Mouse (Mus musculus): ENCODE measurements around the gene Pld6. TPM values are rescaled to one million over a fixed set of nuclear protein-coding genes. Genes with fewer than 3 reads are reported as not detected.

Gene Pld6
- polyA plus RNA-seq, 1 experiment from 2014 or later: 6.7 TPM

DNA sequence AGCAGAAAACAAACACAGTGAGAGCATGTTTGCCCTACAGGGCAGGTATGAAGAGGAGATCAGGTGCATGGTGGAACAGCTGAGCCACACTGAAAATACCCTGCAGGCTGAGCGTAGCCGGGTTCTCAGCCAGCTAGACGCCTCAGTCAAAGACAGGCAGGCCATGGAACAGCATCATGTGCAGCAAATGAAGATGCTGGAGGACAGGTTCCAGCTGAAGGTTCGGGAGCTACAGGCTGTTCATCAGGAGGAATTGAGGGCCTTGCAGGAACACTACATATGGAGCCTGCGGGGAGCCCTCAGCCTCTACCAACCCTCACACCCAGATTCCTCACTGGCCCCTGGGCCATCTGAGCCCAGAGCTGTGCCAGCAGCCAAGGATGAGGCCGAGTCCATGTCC, 26.6 kb downstream of the Pld6 start:
- H3K4me1 ChIP-seq (replicated peaks; ENCODE audit: control insufficient read depth, insufficient read depth, low read length): no peaks in the 10 kb centered on the region
- H3K36me3 ChIP-seq (ENCODE audit: control insufficient read depth, insufficient read depth): peaks cover 41% of the 10 kb centered on the region
- H3K9me3 ChIP-seq (ENCODE audit: control insufficient read depth, low read length): no peaks in the 10 kb centered on the region
- 98% methylated on average over 6 of the region's 6 CpGs for whole genome bisulfite sequencing
- no peaks in the 10 kb centered on the region for H3K27me3 ChIP-seq (replicated peaks; ENCODE audit: control insufficient read depth, insufficient read depth, low read length)
- no peak overlapping the region for H3K9ac ChIP-seq (replicated peaks; ENCODE audit: low read depth, low read length)
- no peak overlapping the region for H3K4me3 ChIP-seq (replicated peaks; ENCODE audit: low read length)
- no peak for ATAC-seq
- no peak overlapping the region for H3K27ac ChIP-seq (ENCODE audit: low read length)
- H3K4me2 ChIP-seq (ENCODE audit: low read length): no peak overlapping the region

DNA sequence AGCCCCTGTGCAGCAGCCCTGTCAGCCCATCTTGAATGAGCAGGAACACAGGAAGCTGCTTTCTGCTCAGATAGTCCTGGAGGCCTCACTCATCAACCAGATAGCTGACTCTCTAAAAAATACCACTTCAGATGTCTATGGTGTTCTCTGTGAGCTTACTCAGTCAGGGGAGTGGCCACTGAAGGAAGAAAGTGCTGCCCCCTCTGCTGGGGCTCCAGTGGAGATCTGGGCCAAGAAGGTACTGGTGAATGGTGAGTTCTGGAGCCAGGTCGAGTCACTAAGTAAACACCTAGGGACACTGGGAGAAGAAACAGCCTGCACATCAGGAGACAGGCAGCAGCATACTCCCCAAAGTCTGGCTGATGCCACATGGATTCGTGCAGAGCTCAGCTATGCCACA, 27.8 kb downstream of the Pld6 start:
- peaks cover 47% of the 10 kb centered on the region for H3K36me3 ChIP-seq (ENCODE audit: control insufficient read depth, insufficient read depth)
- no peak overlapping the region for H3K4me2 ChIP-seq (ENCODE audit: low read length)
- WGBS: 89% methylated on average over 2 of the region's 2 CpGs
- no peaks in the 10 kb centered on the region for H3K9me3 ChIP-seq (ENCODE audit: control insufficient read depth, low read length)
- no peaks in the 10 kb centered on the region for H3K27me3 ChIP-seq (replicated peaks; ENCODE audit: control insufficient read depth, insufficient read depth, low read length)
- H3K27ac ChIP-seq (ENCODE audit: low read length): no peak overlapping the region
- H3K9ac ChIP-seq (replicated peaks; ENCODE audit: low read depth, low read length): no peak overlapping the region
- no peaks in the 10 kb centered on the region for H3K4me1 ChIP-seq (replicated peaks; ENCODE audit: control insufficient read depth, insufficient read depth, low read length)
- H3K4me3 ChIP-seq (replicated peaks; ENCODE audit: low read length): no peak overlapping the region
- ATAC-seq: no peak

DNA sequence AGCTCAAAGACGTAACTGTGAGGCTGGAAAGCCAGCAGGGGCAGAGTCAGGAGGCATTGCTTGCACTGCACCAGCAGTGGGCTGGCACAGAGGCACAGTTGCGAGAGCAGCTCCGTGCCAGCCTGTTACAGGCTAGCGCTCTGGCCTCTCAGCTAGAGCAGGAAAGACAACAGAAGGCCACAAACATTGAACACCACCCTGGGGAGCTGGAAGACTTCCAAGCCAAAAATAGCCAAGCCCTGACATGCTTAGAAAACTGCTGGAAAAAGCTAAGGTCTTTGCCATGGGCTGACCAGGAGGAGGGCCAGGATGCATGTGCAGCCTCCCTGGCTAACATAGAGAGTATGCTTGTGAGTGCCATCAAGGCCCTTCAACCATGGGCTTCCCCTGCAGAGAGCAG, 28.3 kb downstream of the Pld6 start:
- Histone ChIP-seq H3K27me3 (replicated peaks; ENCODE audit: control insufficient read depth, insufficient read depth, low read length) (no peaks in the 10 kb centered on the region), H3K36me3 (ENCODE audit: control insufficient read depth, insufficient read depth) (peaks cover 42% of the 10 kb centered on the region), H3K4me1 (replicated peaks; ENCODE audit: control insufficient read depth, insufficient read depth, low read length) (no peaks in the 10 kb centered on the region), H3K9me3 (ENCODE audit: control insufficient read depth, low read length) (no peaks in the 10 kb centered on the region), H3K4me3 (replicated peaks; ENCODE audit: low read length) (no peak overlapping the region), H3K9ac (replicated peaks; ENCODE audit: low read depth, low read length) (no peak overlapping the region), H3K27ac (ENCODE audit: low read length) (no peak overlapping the region), H3K4me2 (ENCODE audit: low read length) (no peak overlapping the region)
- WGBS: 50% methylated on average over 4 of the region's 4 CpGs
- ATAC-seq: no peak; the same call in 1 of the 2 replicates

DNA sequence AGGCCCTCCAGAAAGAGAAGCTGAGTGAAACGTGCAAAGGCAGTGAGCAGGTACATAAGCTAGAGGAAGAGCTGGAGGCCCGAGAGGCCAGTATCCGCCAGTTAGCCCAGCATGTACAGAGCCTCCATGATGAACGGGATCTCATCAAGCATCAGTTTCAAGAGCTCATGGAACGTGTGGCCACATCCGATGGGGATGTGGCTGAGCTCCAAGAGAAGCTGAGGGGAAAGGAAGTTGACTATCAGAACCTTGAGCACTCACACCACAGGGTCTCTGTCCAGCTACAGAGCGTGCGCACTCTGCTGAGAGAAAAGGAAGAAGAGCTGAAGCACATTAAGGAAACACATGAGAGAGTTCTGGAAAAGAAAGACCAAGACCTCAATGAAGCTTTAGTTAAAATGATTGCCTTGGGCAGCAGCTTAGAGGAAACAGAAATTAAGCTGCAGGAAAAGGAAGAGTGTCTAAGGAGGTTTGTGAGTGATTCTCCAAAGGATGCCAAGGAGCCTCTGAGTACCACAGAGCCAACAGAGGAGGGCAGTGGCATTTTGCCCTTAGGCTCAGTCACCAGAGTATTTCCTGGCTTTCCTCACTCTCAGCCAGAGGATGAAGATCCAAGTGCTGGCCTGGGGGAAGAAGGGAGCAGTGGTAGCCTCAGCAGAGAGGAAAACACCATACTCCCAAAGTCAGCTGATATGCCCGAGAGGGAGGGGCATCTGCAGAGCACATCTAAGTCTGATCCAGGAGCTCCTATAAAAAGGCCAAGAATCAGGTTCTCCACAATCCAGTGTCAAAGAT, 29.1 kb downstream of the Pld6 start:
- Histone ChIP-seq H3K27ac (ENCODE audit: low read length) (no peak overlapping the region), H3K36me3 (ENCODE audit: control insufficient read depth, insufficient read depth) (peaks cover 44% of the 10 kb centered on the region)
- ATAC-seq: no peak

DNA sequence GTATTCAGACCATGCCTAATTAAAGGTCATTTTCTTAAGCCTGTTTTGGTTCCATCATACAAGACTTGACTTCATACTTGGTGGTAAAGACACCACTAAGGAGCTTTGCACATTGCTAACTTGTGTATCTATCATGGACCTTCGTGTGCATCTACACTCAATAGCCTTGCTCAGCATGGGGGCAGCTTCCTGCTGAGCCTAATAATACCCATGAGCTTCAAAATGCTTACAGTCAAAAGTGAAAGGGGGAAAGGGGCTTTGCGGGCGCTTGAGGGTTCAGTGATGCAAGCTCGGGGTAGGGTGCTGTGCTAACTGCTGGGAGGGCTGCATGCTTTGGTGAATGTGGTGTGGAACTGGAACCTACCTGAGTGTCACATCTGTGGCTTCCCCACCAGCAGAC, 31.1 kb downstream of the Pld6 start:
- WGBS: 57% methylated on average over 4 of the region's 4 CpGs
- no peak overlapping the region for H3K27ac ChIP-seq (ENCODE audit: low read length)
- no peak overlapping the region for H3K4me2 ChIP-seq (ENCODE audit: low read length)
- no peaks in the 10 kb centered on the region for H3K27me3 ChIP-seq (replicated peaks; ENCODE audit: control insufficient read depth, insufficient read depth, low read length)
- peaks cover 51% of the 10 kb centered on the region for H3K36me3 ChIP-seq (ENCODE audit: control insufficient read depth, insufficient read depth)
- no peak overlapping the region for H3K4me3 ChIP-seq (replicated peaks; ENCODE audit: low read length)
- ATAC-seq: no peak
- H3K9me3 ChIP-seq (ENCODE audit: control insufficient read depth, low read length): no peaks in the 10 kb centered on the region
- H3K9ac ChIP-seq (replicated peaks; ENCODE audit: low read depth, low read length): no peak overlapping the region
- no peaks in the 10 kb centered on the region for H3K4me1 ChIP-seq (replicated peaks; ENCODE audit: control insufficient read depth, insufficient read depth, low read length)

More for the DNA sequence above, 29.1 kb downstream of the Pld6 start:
- H3K4me1 ChIP-seq (replicated peaks; ENCODE audit: control insufficient read depth, insufficient read depth, low read length): no peaks in the 10 kb centered on the region
- no peak overlapping the region for H3K9ac ChIP-seq (replicated peaks; ENCODE audit: low read depth, low read length)
- no peak overlapping the region for H3K4me2 ChIP-seq (ENCODE audit: low read length)
- no peaks in the 10 kb centered on the region for H3K9me3 ChIP-seq (ENCODE audit: control insufficient read depth, low read length)
- H3K27me3 ChIP-seq (replicated peaks; ENCODE audit: control insufficient read depth, insufficient read depth, low read length): no peaks in the 10 kb centered on the region
- H3K4me3 ChIP-seq (replicated peaks; ENCODE audit: low read length): no peak overlapping the region
- 90% methylated on average over 9 of the region's 9 CpGs for WGBS

GRCm38 (mm10) chr11:59754504-59754903, 32.9 kb downstream of the Pld6 start:
- peaks cover 44% of the 10 kb centered on the region for H3K36me3 ChIP-seq (ENCODE audit: control insufficient read depth, insufficient read depth)
- no peaks in the 10 kb centered on the region for H3K27me3 ChIP-seq (replicated peaks; ENCODE audit: control insufficient read depth, insufficient read depth, low read length)
- 97% methylated on average over 6 of the region's 6 CpGs for WGBS
- H3K4me1 ChIP-seq (replicated peaks; ENCODE audit: control insufficient read depth, insufficient read depth, low read length): no peaks in the 10 kb centered on the region
- no peak overlapping the region for H3K9ac ChIP-seq (replicated peaks; ENCODE audit: low read depth, low read length)
- H3K4me3 ChIP-seq (replicated peaks; ENCODE audit: low read length): no peak overlapping the region
- H3K4me2 ChIP-seq (ENCODE audit: low read length): no peak overlapping the region
- ATAC-seq: no peak
- H3K9me3 ChIP-seq (ENCODE audit: control insufficient read depth, low read length): no peaks in the 10 kb centered on the region
- H3K27ac ChIP-seq (ENCODE audit: low read length): no peak overlapping the region

- H3K4me3 ChIP-seq (replicated peaks; ENCODE audit: low read length): no peak overlapping the region
- H3K27me3 ChIP-seq (replicated peaks; ENCODE audit: control insufficient read depth, insufficient read depth, low read length): no peaks in the 10 kb centered on the region
- 93% methylated on average over 3 of the region's 3 CpGs for WGBS
- no peaks in the 10 kb centered on the region for H3K4me1 ChIP-seq (replicated peaks; ENCODE audit: control insufficient read depth, insufficient read depth, low read length)
- no peak overlapping the region for H3K4me2 ChIP-seq (ENCODE audit: low read length)
- no peaks in the 10 kb centered on the region for H3K9me3 ChIP-seq (ENCODE audit: control insufficient read depth, low read length)
- peaks cover 34% of the 10 kb centered on the region for H3K36me3 ChIP-seq (ENCODE audit: control insufficient read depth, insufficient read depth)
- H3K27ac ChIP-seq (ENCODE audit: low read length): no peak overlapping the region
- ATAC-seq: no peak
- H3K9ac ChIP-seq (replicated peaks; ENCODE audit: low read depth, low read length): no peak overlapping the region
Measured at GRCm38 (mm10) chr11:59749050-59749449, 38.4 kb downstream of the Pld6 start.

GRCm38 (mm10) chr11:59746614-59747013, 40.8 kb downstream of the Pld6 start:
- no peak for ATAC-seq
- H3K4me2 ChIP-seq (ENCODE audit: low read length): no peak overlapping the region
- no peaks in the 10 kb centered on the region for H3K4me1 ChIP-seq (replicated peaks; ENCODE audit: control insufficient read depth, insufficient read depth, low read length)
- H3K36me3 ChIP-seq (ENCODE audit: control insufficient read depth, insufficient read depth): peaks cover 36% of the 10 kb centered on the region
- H3K27ac ChIP-seq (ENCODE audit: low read length): no peak overlapping the region
- 77% methylated on average over 2 of the region's 2 CpGs for WGBS
- no peak overlapping the region for H3K9ac ChIP-seq (replicated peaks; ENCODE audit: low read depth, low read length)
- H3K27me3 ChIP-seq (replicated peaks; ENCODE audit: control insufficient read depth, insufficient read depth, low read length): no peaks in the 10 kb centered on the region
- no peaks in the 10 kb centered on the region for H3K9me3 ChIP-seq (ENCODE audit: control insufficient read depth, low read length)
- no peak overlapping the region for H3K4me3 ChIP-seq (replicated peaks; ENCODE audit: low read length)

DNA sequence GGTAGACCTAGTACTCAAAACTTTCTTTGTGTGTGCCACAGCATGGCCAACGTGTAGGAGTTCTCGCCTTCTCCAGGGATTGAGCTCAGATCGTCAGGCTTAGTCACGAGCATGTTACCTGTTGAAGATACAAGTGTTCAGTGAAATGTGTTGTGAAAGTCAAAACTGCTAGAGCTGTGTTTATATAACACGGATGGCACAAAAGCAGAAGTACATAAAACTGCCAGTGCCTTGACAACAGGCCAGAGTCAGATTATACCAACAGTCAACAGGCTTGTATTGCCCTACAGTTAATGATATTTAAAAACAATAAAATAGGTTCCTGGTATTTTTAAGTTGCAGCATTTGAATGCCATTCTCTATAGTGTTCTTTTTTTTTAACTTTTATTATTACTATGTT, 41.6 kb downstream of the Pld6 start:
- Histone ChIP-seq H3K4me2 (ENCODE audit: low read length) (no peak overlapping the region), H3K9ac (replicated peaks; ENCODE audit: low read depth, low read length) (no peak overlapping the region), H3K27ac (ENCODE audit: low read length) (no peak overlapping the region), H3K27me3 (replicated peaks; ENCODE audit: control insufficient read depth, insufficient read depth, low read length) (no peaks in the 10 kb centered on the region), H3K36me3 (ENCODE audit: control insufficient read depth, insufficient read depth) (peaks cover 35% of the 10 kb centered on the region), H3K4me1 (replicated peaks; ENCODE audit: control insufficient read depth, insufficient read depth, low read length) (no peaks in the 10 kb centered on the region), H3K4me3 (replicated peaks; ENCODE audit: low read length) (no peak overlapping the region), H3K9me3 (ENCODE audit: control insufficient read depth, low read length) (no peaks in the 10 kb centered on the region)
- whole genome bisulfite sequencing: 91% methylated on average over 5 of the region's 5 CpGs
- no peak for ATAC-seq

- Histone ChIP-seq H3K36me3 (ENCODE audit: control insufficient read depth, insufficient read depth) (peaks cover 38% of the 10 kb centered on the region), H3K4me1 (replicated peaks; ENCODE audit: control insufficient read depth, insufficient read depth, low read length) (no peaks in the 10 kb centered on the region)
- ATAC-seq: no peak
Measured at GRCm38 (mm10) chr11:59744374-59744773, 43.1 kb downstream of the Pld6 start.

More at GRCm38 (mm10) chr11:59744374-59744773, 43.1 kb downstream of the Pld6 start:
- H3K9ac ChIP-seq (replicated peaks; ENCODE audit: low read depth, low read length): no peak overlapping the region
- H3K4me2 ChIP-seq (ENCODE audit: low read length): no peak overlapping the region
- H3K27me3 ChIP-seq (replicated peaks; ENCODE audit: control insufficient read depth, insufficient read depth, low read length): no peaks in the 10 kb centered on the region
- H3K27ac ChIP-seq (ENCODE audit: low read length): no peak overlapping the region
- H3K4me3 ChIP-seq (replicated peaks; ENCODE audit: low read length): no peak overlapping the region
- no peaks in the 10 kb centered on the region for H3K9me3 ChIP-seq (ENCODE audit: control insufficient read depth, low read length)
- WGBS: 93% methylated on average over 4 of the region's 4 CpGs
